Mouse (Mus musculus) hindbrain, embryonic 15.5 days (tissue): ENCODE results near the gene Lcn8. TPM values are rescaled to one million over a fixed set of nuclear protein-coding genes. Genes with fewer than 3 reads are reported as not detected.
"Not testable (repeated sequence)": the region's sequence is repeated elsewhere in the genome, so short reads cannot be mapped to it uniquely, and the experiment has no call there.

Source experiments
- ATAC-seq: fragments of 200-750 bp; cut with Nextera tagmentation; 2 replicates; pipeline ENCODE4 v1.8.0; 2017; ENCODE audit warnings: low read depth, moderate number of reproducible peaks, moderate TSS enrichment; ENCODE audit not compliant: low FRiP score
- H3K27ac ChIP-seq: fragments of 300-500 bp; sonication (generic); replicated peaks from 2 replicates; pipeline ENCODE4 v1.5.1; 2015; ENCODE audit warnings: mild to moderate bottlenecking, inconsistent platforms
- H3K27me3 ChIP-seq: fragments of 300-500 bp; sonication (generic); 2 replicates; pipeline ENCODE4 v1.6.1; 2015; ENCODE audit warnings: control low read depth, inconsistent platforms
- H3K36me3 ChIP-seq: fragments of 300-500 bp; sonication (generic); 2 replicates; pipeline ENCODE4 v1.6.1; 2015; ENCODE audit warnings: control low read depth, inconsistent platforms
- H3K4me1 ChIP-seq: fragments of 300-500 bp; sonication (generic); replicated peaks from 2 replicates; pipeline ENCODE4 v1.6.1; 2015; ENCODE audit warnings: control low read depth, inconsistent platforms
- H3K4me2 ChIP-seq: fragments of 300-500 bp; sonication (generic); 2 replicates; pipeline ENCODE4 v1.6.1; 2015; ENCODE audit warnings: moderate library complexity, mild to moderate bottlenecking, inconsistent platforms
- H3K4me3 ChIP-seq: fragments of 300-500 bp; sonication (generic); 2 replicates; pipeline ENCODE4 v1.5.1; 2015; ENCODE audit warnings: mild to moderate bottlenecking, inconsistent platforms
- H3K9ac ChIP-seq: fragments of 300-500 bp; sonication (generic); 2 replicates; pipeline ENCODE4 v1.6.1; 2015; ENCODE audit warnings: inconsistent platforms
- H3K9me3 ChIP-seq: fragments of 300-500 bp; sonication (generic); 2 replicates; pipeline ENCODE4 v1.6.1; 2016; ENCODE audit warnings: control low read depth, inconsistent platforms
- WGBS: fragments of 180-500 bp; shearing (Covaris S2); methylation state at CpG from one replicate; pipeline ENCODE4 v1.1.7; 2015; 5-methylcytosine and 5-hydroxymethylcytosine counted together
- polyA plus RNA-seq: library from polyadenylated mRNA; unstranded; fragments of >200 nt; fragmentation: Nextera tagmentation; extraction: Ambion mirVana; gene quantifications from 2 replicates; pipeline ENCODE4 v1.2.1, GENCODE M21; 2015

Gene Lcn8
- polyA plus RNA-seq, 1 experiment from 2014 or later = not detected

- Histone ChIP-seq H3K36me3 (no peaks in the 10 kb centered on the region), H3K9me3 (no peaks in the 10 kb centered on the region), H3K27me3 (no peaks in the 10 kb centered on the region), H3K4me1 (no peaks in the 10 kb centered on the region), H3K27ac (no peak overlapping the region), H3K4me2 (no peak overlapping the region), H3K9ac (no peak overlapping the region), H3K4me3 (no peak overlapping the region)
- 89% methylated on average over 6 of the region's 6 CpGs for WGBS
- ATAC-seq = no peak
These were observed 26.6 kb downstream of the Lcn8 start for GRCm38 (mm10) chr2:25679559-25679958.

- Histone ChIP-seq H3K9me3 (no peaks in the 10 kb centered on the region), H3K4me2 (no peak within 1 kb of the TSS), H3K27ac (no peak within 1 kb of the TSS), H3K36me3 (no peaks in the 10 kb centered on the region), H3K27me3 (0 out of 2 replicates have a peak, but pooled peaks cover 3% of the 10 kb centered on the region), H3K9ac (no peak within 1 kb of the TSS), H3K4me3 (no peak within 1 kb of the TSS), H3K4me1 (no peaks in the 10 kb centered on the region)
- 79% methylated on average over 2 of the region's 2 CpGs for WGBS
- ATAC-seq = no peak
These were observed 29.5 kb downstream of the Lcn8 start, which contains the start of gene Lcn10 for GRCm38 (mm10) chr2:25682426-25682825. Lcn10 (plus strand) TSS chr2:25682726.

GRCm38 (mm10) chr2:25686941-25687340, 34.0 kb downstream of the Lcn8 start:
- no peaks in the 10 kb centered on the region for H3K9me3 ChIP-seq
- H3K9ac ChIP-seq = no peak overlapping the region
- 0 out of 2 replicates have a peak, but pooled peaks cover 3% of the 10 kb centered on the region for H3K27me3 ChIP-seq
- no peak overlapping the region for H3K27ac ChIP-seq
- H3K4me2 ChIP-seq = no peak overlapping the region
- ATAC-seq = no peak
- no peaks in the 10 kb centered on the region for H3K36me3 ChIP-seq
- WGBS = 74% methylated on average over 4 of the region's 4 CpGs
- H3K4me3 ChIP-seq = no peak overlapping the region
- no peaks in the 10 kb centered on the region for H3K4me1 ChIP-seq

- H3K27ac ChIP-seq = no peak overlapping the region
These were observed 41.7 kb downstream of the Lcn8 start for GRCm38 (mm10) chr2:25694605-25695004.

GRCm38 (mm10) chr2:25696951-25697350, 44.0 kb downstream of the Lcn8 start:
- H3K27ac ChIP-seq = no peak overlapping the region
- 68% methylated on average over 4 of the region's 4 CpGs for WGBS

More at GRCm38 (mm10) chr2:25694605-25695004, 41.7 kb downstream of the Lcn8 start:
- Histone ChIP-seq H3K4me2 (no peak overlapping the region), H3K4me1 (no peaks in the 10 kb centered on the region), H3K27me3 (no peaks in the 10 kb centered on the region), H3K9ac (no peak overlapping the region), H3K36me3 (no peaks in the 10 kb centered on the region), H3K4me3 (no peak overlapping the region), H3K9me3 (no peaks in the 10 kb centered on the region)
- no peak for ATAC-seq

GRCm38 (mm10) chr2:25698696-25699095, 45.8 kb downstream of the Lcn8 start:
- 87% methylated on average over 2 of the region's 2 CpGs for WGBS
- Histone ChIP-seq H3K9ac (no peak overlapping the region), H3K27ac (no peak overlapping the region), H3K4me2 (no peak overlapping the region), H3K9me3 (no peaks in the 10 kb centered on the region), H3K4me3 (no peak overlapping the region), H3K36me3 (no peaks in the 10 kb centered on the region), H3K4me1 (no peaks in the 10 kb centered on the region), H3K27me3 (no peaks in the 10 kb centered on the region)
- no peak for ATAC-seq

More at GRCm38 (mm10) chr2:25696951-25697350, 44.0 kb downstream of the Lcn8 start:
- no peak overlapping the region for H3K9ac ChIP-seq
- no peaks in the 10 kb centered on the region for H3K4me1 ChIP-seq
- H3K4me3 ChIP-seq = no peak overlapping the region
- no peaks in the 10 kb centered on the region for H3K27me3 ChIP-seq
- ATAC-seq = no peak
- H3K4me2 ChIP-seq = no peak overlapping the region
- no peaks in the 10 kb centered on the region for H3K9me3 ChIP-seq
- H3K36me3 ChIP-seq = no peaks in the 10 kb centered on the region

GRCm38 (mm10) chr2:25699743-25700142, 46.8 kb downstream of the Lcn8 start, which contains the start of gene Obp2a:
Obp2a (plus strand) TSS chr2:25700043.
- not testable (repeated sequence) for H3K9ac ChIP-seq, H3K4me3 ChIP-seq, H3K4me2 ChIP-seq, H3K27me3 ChIP-seq, H3K36me3 ChIP-seq, H3K9me3 ChIP-seq, H3K4me1 ChIP-seq, ATAC-seq, H3K27ac ChIP-seq
- WGBS = 76% methylated on average over 3 of the region's 3 CpGs

- 80% methylated on average over 5 of the region's 5 CpGs for WGBS
- Histone ChIP-seq H3K4me3 (no peak overlapping the region), H3K36me3 (no peaks in the 10 kb centered on the region), H3K27ac (no peak overlapping the region), H3K27me3 (no peaks in the 10 kb centered on the region), H3K4me2 (no peak overlapping the region), H3K4me1 (no peaks in the 10 kb centered on the region), H3K9ac (no peak overlapping the region), H3K9me3 (no peaks in the 10 kb centered on the region)
- no peak for ATAC-seq
These were observed 48.1 kb downstream of the Lcn8 start for GRCm38 (mm10) chr2:25701001-25701400.

GRCm38 (mm10) chr2:25703706-25704105, 50.8 kb downstream of the Lcn8 start:
- no peaks in the 10 kb centered on the region for H3K9me3 ChIP-seq
- ATAC-seq = no peak

More at GRCm38 (mm10) chr2:25703706-25704105, 50.8 kb downstream of the Lcn8 start:
- no peak overlapping the region for H3K4me3 ChIP-seq
- no peak overlapping the region for H3K4me2 ChIP-seq
- H3K27ac ChIP-seq = no peak overlapping the region
- H3K9ac ChIP-seq = no peak overlapping the region
- no peaks in the 10 kb centered on the region for H3K27me3 ChIP-seq
- peaks cover 9% of the 10 kb centered on the region for H3K4me1 ChIP-seq
- WGBS = 92% methylated on average over 4 of the region's 4 CpGs
- no peaks in the 10 kb centered on the region for H3K36me3 ChIP-seq

Other genes starting within 250 kb of the Lcn8 start
- 0.08 TPM in 1 of 2 replicates, not detected in the other for gene Fut7, start 229.9 kb upstream of the Lcn8 start, polyA plus RNA-seq
- gene Abca2, start 224.4 kb upstream of the Lcn8 start, polyA plus RNA-seq = 15.0 and 15.1 TPM in 2 replicates
- gene Clic3, start 196.3 kb upstream of the Lcn8 start, polyA plus RNA-seq = 3.7 and 4.3 TPM in 2 replicates
- 109 and 119 TPM in 2 replicates for gene Paxx, start 192.0 kb upstream of the Lcn8 start, polyA plus RNA-seq
- gene Ptgds, start 183.1 kb upstream of the Lcn8 start, polyA plus RNA-seq = 647 and 983 TPM in 2 replicates
- gene Lcn12, start 159.2 kb upstream of the Lcn8 start, polyA plus RNA-seq = not detected in 2 replicates
- 120 and 143 TPM in 2 replicates for gene Fbxw5, start 152.4 kb upstream of the Lcn8 start, polyA plus RNA-seq
- gene C8g, start 151.4 kb upstream of the Lcn8 start, polyA plus RNA-seq = 5.8 and 6.1 TPM in 2 replicates
- gene Traf2, start 106.2 kb upstream of the Lcn8 start, polyA plus RNA-seq = 16.5 and 19.4 TPM in 2 replicates
- 375 and 378 TPM in 2 replicates for gene Edf1, start 95.3 kb upstream of the Lcn8 start, polyA plus RNA-seq
- 1.6 and 2.1 TPM in 2 replicates for gene Mamdc4, start 78.3 kb upstream of the Lcn8 start, polyA plus RNA-seq
- 159 and 169 TPM in 2 replicates for gene Phpt1, start 77.9 kb upstream of the Lcn8 start, polyA plus RNA-seq
- gene Ajm1, start 71.4 kb upstream of the Lcn8 start, polyA plus RNA-seq = 14.5 and 16.5 TPM in 2 replicates
- gene Rabl6, start 44.6 kb upstream of the Lcn8 start, polyA plus RNA-seq = 70.0 and 73.5 TPM in 2 replicates
- gene Ccdc183, start 35.4 kb upstream of the Lcn8 start, polyA plus RNA-seq = 0.27 and 0.45 TPM in 2 replicates
- gene Tmem141, start 31.1 kb upstream of the Lcn8 start, polyA plus RNA-seq = 47.0 and 57.8 TPM in 2 replicates
- 3.7 and 4.6 TPM in 2 replicates for gene Fcna, start 25.1 kb upstream of the Lcn8 start, polyA plus RNA-seq
- gene Lcn5, start 4.8 kb downstream of the Lcn8 start, polyA plus RNA-seq = not detected in 2 replicates
- not detected in 2 replicates for gene Lcn6, start 23.7 kb downstream of the Lcn8 start, polyA plus RNA-seq
- gene Lcn10, start 29.6 kb downstream of the Lcn8 start, polyA plus RNA-seq = not detected in 2 replicates
- gene Obp2a, start 46.9 kb downstream of the Lcn8 start, polyA plus RNA-seq = not detected in 2 replicates
- 149 and 164 TPM in 2 replicates for gene Bmyc, start 53.6 kb downstream of the Lcn8 start, polyA plus RNA-seq
- not detected in 2 replicates for gene Obp2b, start 83.9 kb downstream of the Lcn8 start, polyA plus RNA-seq
- gene Lcn3, start 112.4 kb downstream of the Lcn8 start, polyA plus RNA-seq = not detected in 2 replicates
- not detected in 2 replicates for gene Lcn11, start 123.9 kb downstream of the Lcn8 start, polyA plus RNA-seq
- gene Gm13539, start 129.1 kb downstream of the Lcn8 start, polyA plus RNA-seq = not detected in 2 replicates
- not detected in 2 replicates for gene Glt6d1, start 162.7 kb downstream of the Lcn8 start, polyA plus RNA-seq
- not detected in 2 replicates for gene Lcn9, start 170.0 kb downstream of the Lcn8 start, polyA plus RNA-seq
- not detected in 2 replicates for gene Sohlh1, start 194.1 kb downstream of the Lcn8 start, polyA plus RNA-seq
- 20.2 and 23.8 TPM in 2 replicates for gene Kcnt1, start 210.6 kb downstream of the Lcn8 start, polyA plus RNA-seq